Mouse (Mus musculus): Measurements from ENCODE around the gene Rptor. TPM values are rescaled to one million over a fixed set of nuclear protein-coding genes. Genes with fewer than 3 reads are reported as not detected.

The Rptor gene
- polyA plus RNA-seq, 1 experiment from 2014 or later = 9.1 TPM

DNA sequence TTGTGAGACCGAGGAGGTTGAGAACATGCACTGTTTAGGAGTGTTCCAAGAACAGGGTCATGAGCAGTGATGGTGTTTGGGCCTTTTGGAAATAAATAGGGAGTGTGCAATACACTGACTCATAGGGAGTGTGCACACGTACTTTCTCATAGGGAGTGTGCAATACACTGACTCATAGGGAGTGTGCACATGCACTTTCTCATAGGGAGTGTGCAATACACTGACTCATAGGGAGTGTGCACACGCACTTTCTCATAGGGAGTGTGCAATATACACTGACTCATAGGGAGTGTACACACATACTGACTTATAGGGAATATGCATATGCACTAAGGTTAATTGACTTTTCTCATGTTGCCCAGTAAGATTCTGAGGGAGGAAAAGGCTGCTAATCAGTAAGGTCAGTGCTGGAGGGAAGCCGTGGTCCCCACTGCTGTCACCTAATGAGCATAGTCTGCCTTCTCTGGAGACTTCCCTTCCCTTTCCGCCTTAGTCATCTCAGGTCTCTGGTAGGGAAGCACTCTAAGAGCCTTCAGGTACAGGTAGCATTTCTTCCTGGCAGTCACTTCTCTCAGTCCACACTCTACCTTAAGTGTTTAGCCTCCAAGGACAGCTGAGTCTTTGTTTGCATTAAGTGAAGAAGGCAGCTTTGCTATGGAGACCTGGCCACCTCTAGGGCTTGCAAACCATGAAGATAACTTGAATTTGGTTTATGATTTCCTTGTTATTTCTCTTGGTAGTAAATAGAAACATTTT lies 113.3 kb downstream of the Rptor start:
- peak; percentile 23; the same call in 1 of the 2 replicates for ATAC-seq (ENCODE audit: low FRiP score, low TSS enrichment)
- H3K9ac ChIP-seq (replicated peaks; ENCODE audit: low read length) = no peak overlapping the region
- no peak overlapping the region for H3K4me2 ChIP-seq (replicated peaks; ENCODE audit: low read depth, low read length)
- WGBS = 77% methylated on average over 5 of the region's 5 CpGs
- H3K36me3 ChIP-seq (ENCODE audit: insufficient read depth, low read length) = peaks cover 5% of the 10 kb centered on the region; the same call in 1 of the 2 replicates
- no peaks in the 10 kb centered on the region for H3K27me3 ChIP-seq (ENCODE audit: insufficient read depth, low read length)
- H3K9me3 ChIP-seq (ENCODE audit: low read length) = no peaks in the 10 kb centered on the region
- H3K4me1 ChIP-seq (ENCODE audit: insufficient read depth, low read length) = peaks cover 16% of the 10 kb centered on the region
- 0 out of 2 replicates have a peak overlapping the region, but pooled peaks have one; percentile 8 for H3K27ac ChIP-seq (ENCODE audit: low read length)
- no peak overlapping the region for H3K4me3 ChIP-seq (ENCODE audit: low read length)

DNA sequence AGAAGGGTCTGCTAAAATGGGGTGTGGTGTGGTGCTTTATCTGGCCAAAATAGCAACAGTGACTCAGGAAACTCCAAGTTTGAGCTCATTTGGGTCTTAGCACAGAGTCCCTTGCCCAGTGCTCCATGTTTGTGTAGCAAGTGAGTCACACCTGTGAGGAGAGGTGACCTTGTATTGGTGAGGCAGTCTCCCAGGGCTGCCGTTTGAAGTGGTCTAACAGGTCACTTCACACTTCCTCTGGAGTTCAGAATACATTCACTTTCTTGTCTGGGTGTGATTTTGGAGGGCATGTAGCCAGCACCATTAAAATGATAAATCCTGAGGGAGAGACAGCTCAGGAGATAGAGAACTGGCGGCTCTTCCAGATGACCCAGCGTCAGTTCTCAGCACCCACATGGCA lies 115.4 kb downstream of the Rptor start:
- no peak for ATAC-seq (ENCODE audit: low FRiP score, low TSS enrichment)
- H3K4me1 ChIP-seq (ENCODE audit: insufficient read depth, low read length) = peaks cover 16% of the 10 kb centered on the region
- H3K36me3 ChIP-seq (ENCODE audit: insufficient read depth, low read length) = peaks cover 5% of the 10 kb centered on the region; the same call in 1 of the 2 replicates
- WGBS = 93% methylated on average over 3 of the region's 3 CpGs
- H3K4me2 ChIP-seq (replicated peaks; ENCODE audit: low read depth, low read length) = no peak overlapping the region
- no peak overlapping the region for H3K27ac ChIP-seq (ENCODE audit: low read length)
- no peaks in the 10 kb centered on the region for H3K27me3 ChIP-seq (ENCODE audit: insufficient read depth, low read length)
- H3K4me3 ChIP-seq (ENCODE audit: low read length) = no peak overlapping the region
- no peaks in the 10 kb centered on the region for H3K9me3 ChIP-seq (ENCODE audit: low read length)
- H3K9ac ChIP-seq (replicated peaks; ENCODE audit: low read length) = no peak overlapping the region

DNA sequence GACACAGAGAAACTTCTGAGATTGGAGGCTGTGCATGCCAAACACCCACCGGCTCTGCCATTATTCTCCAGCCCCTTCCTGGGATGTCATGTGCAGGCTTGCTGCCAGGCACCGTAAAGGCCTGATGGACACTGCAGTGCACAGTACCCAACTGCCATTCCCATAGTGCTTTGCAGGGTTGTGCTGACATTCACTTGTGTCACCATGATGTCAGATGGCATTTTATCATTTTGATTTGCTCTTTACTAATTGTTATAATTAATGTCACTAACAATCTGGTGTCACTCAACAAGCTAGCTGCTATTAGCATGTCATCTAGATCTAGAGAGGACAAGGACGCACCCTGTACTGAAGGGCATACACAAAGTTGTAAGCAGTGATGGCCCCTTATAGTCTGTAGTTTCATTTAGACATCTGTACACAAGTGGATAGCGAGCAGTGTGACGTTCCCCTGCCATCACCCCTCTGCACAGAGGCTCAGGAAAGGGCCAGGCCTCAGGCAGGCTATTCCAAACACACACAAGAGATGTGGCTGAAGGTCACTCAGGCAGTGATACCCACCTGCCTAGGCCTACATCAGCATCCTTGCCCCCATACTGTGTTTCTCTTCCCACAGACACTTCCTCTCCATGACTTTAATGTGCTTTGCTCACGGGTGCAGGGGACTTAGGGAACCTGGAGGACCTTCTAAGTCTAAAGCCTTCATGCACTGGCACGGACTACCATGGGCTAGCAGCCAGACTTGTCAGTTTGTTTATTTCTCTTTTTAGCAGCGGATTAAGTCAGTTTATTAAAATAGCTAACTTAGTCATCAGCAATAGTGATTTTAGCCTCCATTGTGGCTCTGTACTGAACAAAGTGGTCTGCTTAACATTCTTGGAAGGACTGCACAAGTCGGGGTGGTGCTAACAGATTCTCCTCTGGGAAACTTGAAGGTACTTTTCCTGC lies 117.7 kb downstream of the Rptor start:
- H3K27me3 ChIP-seq (ENCODE audit: insufficient read depth, low read length) = no peaks in the 10 kb centered on the region
- H3K4me3 ChIP-seq (ENCODE audit: low read length) = no peak overlapping the region
- no peak for ATAC-seq (ENCODE audit: low FRiP score, low TSS enrichment)
- H3K9me3 ChIP-seq (ENCODE audit: low read length) = no peaks in the 10 kb centered on the region
- no peak overlapping the region for H3K27ac ChIP-seq (ENCODE audit: low read length)
- 83% methylated on average over 9 of the region's 9 CpGs for WGBS
- H3K36me3 ChIP-seq (ENCODE audit: insufficient read depth, low read length) = peaks cover 9% of the 10 kb centered on the region
- no peak overlapping the region for H3K9ac ChIP-seq (replicated peaks; ENCODE audit: low read length)
- H3K4me1 ChIP-seq (ENCODE audit: insufficient read depth, low read length) = peaks cover 4% of the 10 kb centered on the region
- H3K4me2 ChIP-seq (replicated peaks; ENCODE audit: low read depth, low read length) = no peak overlapping the region

DNA sequence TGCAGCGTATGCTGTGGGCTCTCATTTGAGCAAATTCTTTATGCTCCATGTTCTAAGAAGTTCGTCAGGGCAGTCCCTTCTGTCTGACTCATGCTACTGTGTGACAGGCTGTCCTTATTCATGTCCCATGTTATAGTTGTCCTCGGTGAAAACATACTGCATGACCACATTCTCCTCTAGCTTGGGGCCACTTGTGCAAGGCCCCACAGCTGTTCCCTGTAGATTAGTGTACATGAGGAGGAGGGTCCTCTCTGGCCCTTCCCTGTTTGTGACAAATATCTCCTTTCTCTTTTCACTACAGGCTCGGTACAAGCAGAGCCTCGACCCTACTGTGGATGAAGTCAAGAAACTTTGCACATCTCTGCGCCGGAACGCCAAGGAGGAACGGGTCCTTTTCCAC lies 122.0 kb downstream of the Rptor start:
- H3K27me3 ChIP-seq (ENCODE audit: insufficient read depth, low read length) = no peaks in the 10 kb centered on the region
- 88% methylated on average over 9 of the region's 9 CpGs for WGBS
- H3K4me1 ChIP-seq (ENCODE audit: insufficient read depth, low read length) = no peaks in the 10 kb centered on the region
- H3K4me3 ChIP-seq (ENCODE audit: low read length) = no peak overlapping the region
- H3K9me3 ChIP-seq (ENCODE audit: low read length) = no peaks in the 10 kb centered on the region
- H3K36me3 ChIP-seq (ENCODE audit: insufficient read depth, low read length) = peaks cover 10% of the 10 kb centered on the region; the same call in 1 of the 2 replicates
- no peak overlapping the region for H3K27ac ChIP-seq (ENCODE audit: low read length)
- H3K9ac ChIP-seq (replicated peaks; ENCODE audit: low read length) = no peak overlapping the region
- no peak overlapping the region for H3K4me2 ChIP-seq (replicated peaks; ENCODE audit: low read depth, low read length)
- ATAC-seq (ENCODE audit: low FRiP score, low TSS enrichment) = no peak

DNA sequence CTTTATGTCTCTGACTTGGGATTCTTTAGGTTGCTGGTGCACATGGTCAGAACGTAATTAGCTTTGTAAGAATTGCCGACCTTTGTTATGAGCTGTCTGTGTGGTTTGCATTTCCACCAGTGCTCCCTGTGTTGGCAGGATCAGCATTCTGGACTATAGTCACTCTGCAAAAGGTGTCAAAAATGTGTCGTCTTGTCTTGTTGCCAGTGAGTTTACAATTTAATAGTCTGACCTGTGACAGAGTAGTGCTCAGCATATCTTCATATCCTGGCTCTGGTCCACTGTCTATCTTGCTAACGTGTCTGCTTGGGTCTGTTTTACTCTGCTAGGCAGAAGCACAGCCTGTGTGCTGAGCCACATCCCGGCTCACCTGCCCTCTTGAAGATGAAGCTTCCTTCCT lies 128.7 kb downstream of the Rptor start:
- peaks cover 6% of the 10 kb centered on the region; the same call in 1 of the 2 replicates for H3K4me1 ChIP-seq (ENCODE audit: insufficient read depth, low read length)
- H3K36me3 ChIP-seq (ENCODE audit: insufficient read depth, low read length) = 0 out of 2 replicates have a peak, but pooled peaks cover under 1% of the 10 kb centered on the region
- H3K27me3 ChIP-seq (ENCODE audit: insufficient read depth, low read length) = no peaks in the 10 kb centered on the region
- no peak overlapping the region for H3K9ac ChIP-seq (replicated peaks; ENCODE audit: low read length)
- H3K4me2 ChIP-seq (replicated peaks; ENCODE audit: low read depth, low read length) = no peak overlapping the region
- no peak overlapping the region for H3K27ac ChIP-seq (ENCODE audit: low read length)
- H3K9me3 ChIP-seq (ENCODE audit: low read length) = no peaks in the 10 kb centered on the region
- no peak overlapping the region for H3K4me3 ChIP-seq (ENCODE audit: low read length)
- no peak for ATAC-seq (ENCODE audit: low FRiP score, low TSS enrichment)
- 74% methylated on average over 5 of the region's 5 CpGs for WGBS

DNA sequence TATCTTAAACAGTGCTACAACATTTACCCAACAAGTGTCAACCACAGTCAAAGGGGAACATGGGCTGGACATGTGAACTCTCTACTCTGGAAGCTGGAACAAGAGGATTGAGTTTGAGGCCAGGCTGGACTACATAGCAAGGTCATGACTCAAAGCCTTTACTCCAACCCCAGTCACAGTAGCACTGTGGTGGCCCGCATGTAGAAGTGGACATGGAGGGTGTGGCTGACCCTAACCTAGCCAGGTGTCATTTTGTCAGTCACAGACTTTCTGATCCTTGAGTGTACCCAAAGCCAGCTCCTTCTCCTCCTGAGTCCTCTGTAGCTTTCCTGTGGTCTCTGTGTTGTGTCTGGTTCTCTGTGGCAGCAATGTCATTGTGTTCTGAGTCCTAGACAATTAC lies 129.7 kb downstream of the Rptor start:
- H3K4me1 ChIP-seq (ENCODE audit: insufficient read depth, low read length) = peaks cover 6% of the 10 kb centered on the region; the same call in 1 of the 2 replicates
- H3K27ac ChIP-seq (ENCODE audit: low read length) = no peak overlapping the region
- no peak overlapping the region for H3K9ac ChIP-seq (replicated peaks; ENCODE audit: low read length)
- no peak overlapping the region for H3K4me2 ChIP-seq (replicated peaks; ENCODE audit: low read depth, low read length)
- no peaks in the 10 kb centered on the region for H3K36me3 ChIP-seq (ENCODE audit: insufficient read depth, low read length)
- H3K27me3 ChIP-seq (ENCODE audit: insufficient read depth, low read length) = no peaks in the 10 kb centered on the region
- 71% methylated on average over 1 of the region's 1 CpGs for WGBS
- H3K4me3 ChIP-seq (ENCODE audit: low read length) = no peak overlapping the region
- ATAC-seq (ENCODE audit: low FRiP score, low TSS enrichment) = no peak
- H3K9me3 ChIP-seq (ENCODE audit: low read length) = no peaks in the 10 kb centered on the region

DNA sequence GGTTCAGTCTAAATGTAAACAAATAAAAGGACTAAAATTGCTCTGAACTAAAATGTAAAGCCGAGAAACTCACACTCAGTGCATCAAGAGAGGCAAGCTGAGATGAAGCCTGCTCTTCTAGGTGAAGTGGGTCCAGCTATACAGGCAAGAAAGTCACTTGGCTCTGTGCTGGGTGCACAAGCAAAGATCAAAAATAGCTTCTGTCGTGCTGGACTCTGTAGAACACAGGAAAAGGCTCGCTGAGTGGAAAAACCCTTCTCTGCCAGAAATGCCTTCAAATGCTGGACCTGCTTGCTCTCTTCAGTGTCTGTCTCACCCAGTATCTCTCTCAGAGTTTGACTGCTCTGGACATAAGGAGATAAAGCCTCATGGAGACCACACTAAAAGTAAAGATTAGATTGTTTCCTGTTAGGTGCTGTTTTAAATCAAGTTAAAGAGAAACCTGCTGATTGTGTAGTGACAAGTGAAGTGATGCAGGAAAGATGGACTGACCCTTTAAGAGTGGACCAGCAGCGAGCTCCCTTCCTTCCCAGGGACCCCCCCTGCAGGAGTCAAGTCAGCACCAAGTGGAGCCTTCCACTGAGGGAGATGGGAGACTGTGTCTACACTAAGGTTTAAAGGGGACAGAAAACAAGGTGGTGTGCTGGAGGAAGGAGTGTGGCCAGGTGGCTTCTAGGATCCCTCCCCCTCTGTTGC lies 130.4 kb downstream of the Rptor start:
- no peaks in the 10 kb centered on the region for H3K27me3 ChIP-seq (ENCODE audit: insufficient read depth, low read length)
- H3K4me2 ChIP-seq (replicated peaks; ENCODE audit: low read depth, low read length) = no peak overlapping the region
- no peaks in the 10 kb centered on the region for H3K36me3 ChIP-seq (ENCODE audit: insufficient read depth, low read length)
- no peak overlapping the region for H3K27ac ChIP-seq (ENCODE audit: low read length)
- no peak for ATAC-seq (ENCODE audit: low FRiP score, low TSS enrichment)
- no peak overlapping the region for H3K4me3 ChIP-seq (ENCODE audit: low read length)
- no peaks in the 10 kb centered on the region for H3K9me3 ChIP-seq (ENCODE audit: low read length)
- no peak overlapping the region for H3K9ac ChIP-seq (replicated peaks; ENCODE audit: low read length)
- 48% methylated on average over 4 of the region's 4 CpGs for WGBS
- peaks cover 6% of the 10 kb centered on the region; the same call in 1 of the 2 replicates for H3K4me1 ChIP-seq (ENCODE audit: insufficient read depth, low read length)

DNA sequence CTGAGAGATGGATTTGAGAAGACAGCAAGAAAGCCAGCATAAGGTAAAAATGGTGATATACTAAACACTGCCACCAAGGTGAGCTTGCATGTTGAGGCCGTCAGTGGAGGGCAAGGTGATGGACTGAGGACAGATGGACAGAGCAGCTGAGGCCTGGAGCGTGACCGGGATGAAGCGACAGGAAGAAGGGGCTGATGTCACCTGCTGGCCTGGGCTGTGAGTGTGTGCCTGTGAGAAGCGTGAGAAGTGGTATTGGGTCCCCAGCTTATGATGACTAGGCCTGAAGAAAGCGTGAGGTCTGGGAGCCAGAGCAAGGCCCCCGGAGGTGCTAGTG lies 130.9 kb downstream of the Rptor start:
- no peak overlapping the region for H3K4me3 ChIP-seq (ENCODE audit: low read length)
- H3K27ac ChIP-seq (ENCODE audit: low read length) = no peak overlapping the region
- WGBS = 93% methylated on average over 7 of the region's 7 CpGs
- no peak for ATAC-seq (ENCODE audit: low FRiP score, low TSS enrichment)
- no peaks in the 10 kb centered on the region for H3K36me3 ChIP-seq (ENCODE audit: insufficient read depth, low read length)
- peaks cover 6% of the 10 kb centered on the region; the same call in 1 of the 2 replicates for H3K4me1 ChIP-seq (ENCODE audit: insufficient read depth, low read length)
- no peaks in the 10 kb centered on the region for H3K9me3 ChIP-seq (ENCODE audit: low read length)
- no peak overlapping the region for H3K4me2 ChIP-seq (replicated peaks; ENCODE audit: low read depth, low read length)
- H3K9ac ChIP-seq (replicated peaks; ENCODE audit: low read length) = no peak overlapping the region
- no peaks in the 10 kb centered on the region for H3K27me3 ChIP-seq (ENCODE audit: insufficient read depth, low read length)

DNA sequence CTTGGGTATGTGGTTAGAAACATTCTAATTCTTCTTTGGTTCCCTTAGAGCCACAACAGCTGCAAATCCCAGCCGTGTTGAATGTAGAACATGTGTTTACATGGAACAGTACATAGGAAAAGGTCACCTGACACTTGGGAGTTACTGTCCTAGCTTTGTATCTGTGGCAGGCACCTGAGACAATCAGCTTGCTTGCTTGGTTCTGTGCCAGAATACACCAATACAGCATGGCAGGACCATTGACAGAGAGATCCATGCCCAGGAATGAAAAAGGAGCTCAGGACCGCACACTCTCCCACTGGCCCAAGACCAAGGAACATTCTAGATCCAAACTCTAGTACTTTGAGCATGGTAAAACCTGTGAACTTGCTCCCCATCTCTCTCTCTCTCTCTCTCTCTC lies 132.4 kb downstream of the Rptor start:
- no peak for ATAC-seq (ENCODE audit: low FRiP score, low TSS enrichment)
- 81% methylated on average over 2 of the region's 2 CpGs for WGBS

More for the DNA sequence above, 132.4 kb downstream of the Rptor start:
- H3K36me3 ChIP-seq (ENCODE audit: insufficient read depth, low read length) = no peaks in the 10 kb centered on the region
- H3K4me1 ChIP-seq (ENCODE audit: insufficient read depth, low read length) = peaks cover 6% of the 10 kb centered on the region; the same call in 1 of the 2 replicates
- no peak overlapping the region for H3K27ac ChIP-seq (ENCODE audit: low read length)
- H3K4me2 ChIP-seq (replicated peaks; ENCODE audit: low read depth, low read length) = no peak overlapping the region
- H3K4me3 ChIP-seq (ENCODE audit: low read length) = no peak overlapping the region
- H3K9ac ChIP-seq (replicated peaks; ENCODE audit: low read length) = no peak overlapping the region
- H3K9me3 ChIP-seq (ENCODE audit: low read length) = no peaks in the 10 kb centered on the region
- no peaks in the 10 kb centered on the region for H3K27me3 ChIP-seq (ENCODE audit: insufficient read depth, low read length)
